Comparison of ENCODE assay signal across 8 mouse cellular contexts in the genomic region with DNA sequence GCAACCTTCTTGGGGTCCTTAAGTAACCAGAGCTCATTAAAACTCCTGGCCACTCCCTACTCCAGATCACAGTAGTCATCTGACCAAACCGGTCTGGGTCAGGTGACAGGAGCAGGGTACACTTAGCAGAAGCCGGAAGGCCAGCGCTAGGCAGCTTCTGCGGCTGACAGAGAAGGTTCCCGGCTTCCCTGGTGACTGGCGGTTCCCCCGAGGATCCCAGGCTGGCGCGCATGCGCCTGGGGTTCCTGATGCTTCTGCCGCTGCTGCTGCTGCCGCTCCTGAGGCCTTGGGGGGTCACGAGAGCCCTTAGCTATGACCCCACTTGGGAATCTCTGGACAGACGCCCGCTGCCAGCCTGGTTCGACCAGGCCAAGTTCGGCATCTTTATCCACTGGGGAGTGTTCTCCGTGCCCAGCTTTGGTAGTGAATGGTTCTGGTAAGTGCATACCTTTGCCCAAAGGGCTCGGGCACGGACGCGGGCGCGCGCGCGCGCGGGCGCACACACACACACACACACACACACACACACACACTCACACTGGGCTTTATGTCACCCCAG. TPM values are rescaled to one million over a fixed set of nuclear protein-coding genes. Genes with fewer than 3 reads are reported as not detected.
DNase-seq lines count a peak whose midpoint lies in the region; ATAC-seq lines count a peak whose summit lies in the region.

No protein-coding gene starts in this region.

- DNase-seq in adipocyte (ENCODE audit: low spot score) = peak; percentile 69
- peak; percentile 88 for DNase-seq in embryo, embryonic 10 days (ENCODE audit: low spot score)
- DNase-seq in gastrocnemius, postnatal 10 days = peak; percentile 85
- DNase-seq in induced T-regulatory cell, adult 2 months (ENCODE audit: low read depth) = peak; percentile 88
- peak; percentile 64 to 86 for DNase-seq in left cerebral cortex, adult 9 months (ENCODE audit: low spot score in 2 of 2)
- peak; percentile 86 for DNase-seq in right cerebral cortex, postnatal 14 days
- DNase-seq in urinary bladder, postnatal 36 days (ENCODE audit: low spot score in 2 of 2) = peak; percentile 81 to 89

- peak; percentile 68 for ATAC-seq in megakaryocyte progenitor cell, adult 5-6 weeks (replicated peaks; ENCODE audit: poor library complexity)

RNA-seq across cellular contexts. Expression of a gene that starts 1.7 kb away (rescaled TPM):
- total RNA-seq in gastrocnemius, postnatal 10 days (2021) = 10 to 100 TPM; 15.2 to 15.7 TPM
- 149 and 158 TPM in 2 replicates for total RNA-seq in megakaryocyte progenitor cell, adult 5-6 weeks (2015)
- 95.1 and 101 TPM in 2 replicates for total RNA-seq in megakaryocyte progenitor cell, adult 5-6 weeks (2017)

RNA-seq across cellular contexts. Expression of a gene that starts 26.8 kb away (rescaled TPM):
- 10 to 100 TPM; 39.9 to 43.4 TPM for total RNA-seq in gastrocnemius, postnatal 10 days (2021)
- 26.2 and 26.4 TPM in 2 replicates for total RNA-seq in megakaryocyte progenitor cell, adult 5-6 weeks (2015)
- total RNA-seq in megakaryocyte progenitor cell, adult 5-6 weeks (2017) = 21.7 and 24.4 TPM in 2 replicates

RNA-seq across cellular contexts. Expression of a gene that starts 51.7 kb away (rescaled TPM):
- 1 to 10 TPM; 3.5 to 3.7 TPM for total RNA-seq in gastrocnemius, postnatal 10 days (2021)
- 9.7 and 12.0 TPM in 2 replicates for total RNA-seq in megakaryocyte progenitor cell, adult 5-6 weeks (2015)
- total RNA-seq in megakaryocyte progenitor cell, adult 5-6 weeks (2017) = 4.2 and 4.6 TPM in 2 replicates

RNA-seq across cellular contexts. Expression of a gene that starts 51.9 kb away (rescaled TPM):
- 10 to 100 TPM; 13.3 to 16.1 TPM for total RNA-seq in gastrocnemius, postnatal 10 days (2021)
- total RNA-seq in megakaryocyte progenitor cell, adult 5-6 weeks (2015) = 40.5 and 41.2 TPM in 2 replicates
- 21.6 and 23.1 TPM in 2 replicates for total RNA-seq in megakaryocyte progenitor cell, adult 5-6 weeks (2017)

Comparison
In these comparisons a context has a peak if more than half of its experiments do, and no peak if none do; other contexts are left out.
1. Peak in every context shown above with its lines: DNase-seq and ATAC-seq.
2. RNA of a gene that starts 1.7 kb away (total RNA-seq): 95.1 to 158 TPM in megakaryocyte progenitor cell, adult 5-6 weeks; 15.2 to 15.7 TPM in gastrocnemius, postnatal 10 days; every median in the first group is over 4 times any median in the second.